Mouse (Mus musculus) adrenal gland, adult 10 weeks (tissue): ENCODE data around the gene Cenpp. TPM values are rescaled to one million over a fixed set of nuclear protein-coding genes. Genes with fewer than 3 reads are reported as not detected.

Experiments used
- polyA plus RNA-seq: library from polyadenylated mRNA; stranded (reverse); fragments of 350-450 nt; fragmentation: Illumina TruSeq; extraction: RNeasy Lipid Tissue Mini Kit (QIAGEN cat#74804); gene quantifications from one replicate; pipeline ENCODE4 v1.2.3, GENCODE M21; 2014; ENCODE audit warnings: low read depth, low replicate concordance

The Cenpp gene
- 9.1 TPM for polyA plus RNA-seq

DNA sequence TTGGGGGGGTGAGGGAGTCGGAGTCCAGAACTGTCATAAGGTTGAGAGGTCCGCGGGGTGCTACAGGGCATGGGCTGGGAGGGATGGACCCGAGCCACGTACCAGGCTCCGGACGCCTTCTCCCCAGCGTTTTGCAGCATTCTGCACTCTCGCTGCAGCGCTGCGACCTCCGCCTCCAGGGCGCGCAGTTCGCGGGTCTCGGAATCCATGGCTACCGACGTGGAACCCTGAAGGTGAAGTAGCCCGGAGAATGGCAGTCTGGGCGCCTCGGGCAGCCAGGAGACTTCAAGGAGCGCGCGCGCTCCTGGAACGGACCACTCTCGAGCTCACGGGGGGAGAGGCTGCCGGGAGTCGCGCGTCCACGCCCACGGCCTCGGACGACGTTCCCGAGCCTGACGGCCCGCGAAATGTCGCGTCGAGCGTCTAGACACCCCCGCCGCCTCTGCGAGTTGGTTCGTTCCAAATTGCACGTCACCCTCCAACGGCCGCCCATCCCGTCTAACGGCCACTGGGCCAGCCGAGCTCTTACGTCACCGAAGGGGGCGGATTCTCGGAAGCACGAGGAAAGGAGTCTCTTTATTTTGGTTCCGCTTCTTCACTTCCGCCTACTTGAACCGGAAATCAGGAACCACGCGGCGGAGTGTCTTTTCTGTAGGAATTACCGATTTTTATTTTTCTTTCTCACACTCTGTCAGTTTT, at the start of gene Cenpp, which contains the start of gene Nol8:
Gene Cenpp (minus strand): TSS at position 305 of the 699 bp plus-strand sequence.
Gene Nol8 (plus strand): TSS at position 598 of the 699 bp plus-strand sequence.

DNA sequence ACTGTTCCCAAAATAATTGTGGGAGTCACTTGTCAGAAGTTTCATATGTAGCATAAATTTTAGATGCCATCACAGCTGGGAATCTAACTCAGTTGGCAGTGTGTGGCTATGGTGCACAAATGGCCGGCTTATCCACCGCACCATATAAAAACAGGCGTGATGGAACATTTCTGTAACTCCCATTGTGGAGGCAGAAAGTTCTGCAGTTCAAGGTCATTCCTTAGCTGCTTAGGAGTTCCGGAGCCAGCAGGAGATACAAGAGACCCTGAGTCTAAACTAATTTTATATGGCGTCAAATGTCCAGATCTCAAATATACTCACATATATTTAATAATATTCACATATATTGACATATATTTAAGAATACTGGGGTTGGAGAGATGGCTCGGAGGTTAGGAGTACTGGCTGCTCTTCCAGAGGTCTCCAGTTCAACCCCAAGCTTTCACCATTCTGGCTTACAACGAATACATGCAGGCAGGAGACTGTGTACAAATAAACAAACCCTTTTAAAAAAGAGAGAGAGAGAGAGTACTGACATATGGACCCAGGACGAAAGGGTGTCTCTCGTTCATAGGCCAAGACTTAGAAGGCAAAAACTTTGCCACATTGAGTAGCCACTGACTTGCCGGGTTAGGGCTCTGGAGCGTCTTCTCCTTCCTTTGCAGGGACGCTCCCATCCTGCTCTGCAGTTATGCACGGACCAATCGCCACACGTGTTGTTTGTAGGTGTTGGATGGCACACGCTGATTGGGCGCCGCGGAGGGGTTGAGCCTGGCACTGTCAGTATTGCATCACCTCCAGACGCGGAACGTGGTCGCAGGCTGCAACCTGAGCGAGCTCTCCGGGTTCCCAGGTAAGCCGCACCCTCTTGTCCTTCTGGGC, 29.0 kb upstream of the Cenpp start, which contains the start of gene Iars:
Gene Iars (plus strand): TSS at position 750 of the 882 bp plus-strand sequence.

GRCm38 (mm10) chr13:49607714-49608113, 44.9 kb downstream of the Cenpp start, which contains the start of gene Ogn:
TSS of gene Ogn (plus strand) at chr13:49608046.

DNA sequence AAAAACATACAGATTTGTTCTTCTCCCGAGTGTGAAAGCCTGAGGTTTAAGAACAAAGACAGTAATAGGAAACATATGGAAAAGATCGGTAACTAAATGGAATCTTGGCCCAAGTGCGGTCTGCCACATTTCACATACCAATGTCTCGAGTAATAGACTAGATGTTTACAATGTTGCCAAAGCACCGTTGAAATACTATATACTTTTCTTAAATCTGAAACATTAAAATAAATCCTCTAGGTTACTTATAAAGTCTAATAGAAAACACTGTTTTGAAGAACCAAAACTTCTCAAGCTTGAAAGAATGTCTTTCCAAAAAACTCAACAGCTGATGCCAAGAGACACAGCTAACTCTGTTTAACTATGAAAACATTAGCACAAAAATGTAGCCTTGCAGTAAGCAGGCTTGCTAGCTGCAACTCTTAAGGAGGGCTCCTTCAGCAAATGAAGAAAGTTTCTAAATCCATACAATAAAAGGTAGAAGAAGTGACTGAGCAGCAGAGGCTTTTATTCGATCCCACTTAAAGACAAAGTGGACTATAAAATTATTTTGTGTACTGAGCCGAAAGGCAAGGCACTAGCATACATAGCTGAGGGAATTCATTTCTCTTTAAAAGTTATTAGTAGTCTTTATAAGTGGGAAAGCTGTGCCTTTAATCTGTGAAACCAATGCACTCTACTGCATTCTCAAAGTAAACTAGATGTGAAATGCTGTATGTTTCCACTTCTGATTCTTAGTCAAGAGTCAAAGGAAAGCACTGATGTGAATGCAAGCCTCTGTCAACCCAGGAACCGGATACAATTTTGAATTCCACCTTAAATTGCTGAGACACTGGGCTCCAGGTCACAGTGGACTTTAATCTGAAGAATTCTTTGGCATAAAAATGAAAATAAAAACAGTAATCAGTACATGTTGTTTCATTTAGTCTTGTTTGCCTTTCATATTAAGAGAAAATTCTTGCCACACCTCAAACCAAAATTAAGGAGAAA, 70.7 kb downstream of the Cenpp start, which contains the start of gene Omd:
Gene Omd (plus strand): TSS at position 922 of the 990 bp plus-strand sequence.

GRCm38 (mm10) chr13:49544279-49544678, 108.3 kb downstream of the Cenpp start, which contains the start of gene Aspn:
TSS of gene Aspn (plus strand) at chr13:49544443.

GRCm38 (mm10) chr13:49504510-49504909, 148.1 kb downstream of the Cenpp start, which contains the start of gene Ecm2:
TSS of gene Ecm2 (plus strand) at chr13:49504810.

GRCm38 (mm10) chr13:49492376-49493368, 159.9 kb downstream of the Cenpp start, which contains the start of gene Tes3-ps:
TSS of gene Tes3-ps (plus strand) at chr13:49493318.

GRCm38 (mm10) chr13:49420754-49421605, 231.6 kb downstream of the Cenpp start, which contains the start of gene Ippk:
TSS of gene Ippk (plus strand) at chr13:49421249.

Other genes with a start within 250 kb of the Cenpp start
- gene Ippk, start 231.5 kb downstream of the Cenpp start, polyA plus RNA-seq: 28.3 TPM
- 0.93 TPM for gene Tes3-ps, start 159.5 kb downstream of the Cenpp start, polyA plus RNA-seq
- 35.6 TPM for gene Ecm2, start 148.0 kb downstream of the Cenpp start, polyA plus RNA-seq
- 43.0 TPM for gene Aspn, start 108.3 kb downstream of the Cenpp start, polyA plus RNA-seq
- 81.9 TPM for gene Omd, start 70.3 kb downstream of the Cenpp start, polyA plus RNA-seq
- 599 TPM for gene Ogn, start 44.7 kb downstream of the Cenpp start, polyA plus RNA-seq
- 82.0 TPM for gene Nol8, start 293 bp upstream of the Cenpp start, polyA plus RNA-seq
- gene Iars, start 29.3 kb upstream of the Cenpp start, polyA plus RNA-seq: 60.4 TPM
- not detected for gene Gm30302, start 146.2 kb upstream of the Cenpp start, polyA plus RNA-seq